Mouse (Mus musculus) kidney, postnatal 4 days (tissue): ENCODE measurements around the gene Atp13a2.

Source experiments
- DNase-seq, 2 experiments: peaks; one replicate each; pipeline ENCODE4 v3.0.0; 2021; ENCODE audit warnings: mixed read lengths in 2 of 2

The Atp13a2 gene

GRCm38 (mm10) chr4:140986711-140987395, at the start of gene Atp13a2:
Gene Atp13a2 (plus strand): TSS chr4:140986873.
- peak; percentile 94 to 95 for DNase-seq

- DNase-seq: no peak
These were observed 42.3 kb upstream of the Atp13a2 start for GRCm38 (mm10) chr4:140944356-140944755.

- no peak for DNase-seq
These were observed 41.7 kb upstream of the Atp13a2 start for GRCm38 (mm10) chr4:140944961-140945442.

- no peak for DNase-seq
These were observed 41.1 kb upstream of the Atp13a2 start for GRCm38 (mm10) chr4:140945571-140945970.

- DNase-seq: no peak
These were observed 40.6 kb upstream of the Atp13a2 start for GRCm38 (mm10) chr4:140946048-140946447.

- no peak for DNase-seq
These were observed 40.0 kb upstream of the Atp13a2 start for GRCm38 (mm10) chr4:140946580-140947205.

GRCm38 (mm10) chr4:140947487-140948440, 38.9 kb upstream of the Atp13a2 start:
- no peak for DNase-seq

- DNase-seq: peak in 1 of 2 experiments; percentile 49
These were observed 38.2 kb upstream of the Atp13a2 start for GRCm38 (mm10) chr4:140948481-140948880.

GRCm38 (mm10) chr4:140949052-140949451, 37.6 kb upstream of the Atp13a2 start:
- no peak for DNase-seq

GRCm38 (mm10) chr4:140949616-140950015, 37.1 kb upstream of the Atp13a2 start:
- DNase-seq: no peak

GRCm38 (mm10) chr4:140950574-140950973, 36.1 kb upstream of the Atp13a2 start:
- peak; percentile 59 to 64 for DNase-seq

GRCm38 (mm10) chr4:140951861-140952641, 34.6 kb upstream of the Atp13a2 start:
- DNase-seq: peak in 1 of 2 experiments; percentile 8

GRCm38 (mm10) chr4:140957131-140957702, 29.5 kb upstream of the Atp13a2 start:
- no peak for DNase-seq

- peak; percentile 77 to 81 for DNase-seq
These were observed 28.9 kb upstream of the Atp13a2 start for GRCm38 (mm10) chr4:140957725-140958124.

- peak in 1 of 2 experiments; percentile 3 for DNase-seq
These were observed 28.4 kb upstream of the Atp13a2 start for GRCm38 (mm10) chr4:140958319-140958718.

- DNase-seq: no peak
These were observed 27.5 kb upstream of the Atp13a2 start for GRCm38 (mm10) chr4:140959128-140959679.

GRCm38 (mm10) chr4:140959715-140960479, 26.8 kb upstream of the Atp13a2 start:
- DNase-seq: no peak

GRCm38 (mm10) chr4:140960781-140961466, 25.7 kb upstream of the Atp13a2 start, which contains the start of gene Sdhb:
Gene Sdhb (plus strand): TSS chr4:140961203.
- peak; percentile 96 to 98 for DNase-seq

GRCm38 (mm10) chr4:140961467-140962206, 25.0 kb upstream of the Atp13a2 start:
- DNase-seq: no peak
